Mouse (Mus musculus) olfactory bulb, adult 2 months (tissue): Measurements from ENCODE around the gene Ube3b. TPM values are rescaled to one million over a fixed set of nuclear protein-coding genes. Genes with fewer than 3 reads are reported as not detected.

Source experiments
- H3K27ac ChIP-seq: fragments of 200-500 bp; 2 replicates; pipeline ENCODE4 v1.5.1; 2012; ENCODE audit warnings: low read depth, low read length; ENCODE audit not compliant: insufficient read depth
- H3K4me1 ChIP-seq: fragments of 200-500 bp; 2 replicates; pipeline ENCODE4 v1.6.1; 2012; ENCODE audit warnings: low read length; ENCODE audit not compliant: control insufficient read depth, insufficient read depth
- H3K4me3 ChIP-seq: fragments of 200-500 bp; 2 replicates; pipeline ENCODE4 v1.5.1; 2012; ENCODE audit warnings: mild to moderate bottlenecking, low read depth, low read length, moderate library complexity; ENCODE audit not compliant: insufficient read depth
- CTCF ChIP-seq: fragments of 200-500 bp; IDR thresholded peaks from 2 replicates; pipeline ENCODE4 v1.5.1; 2012; ENCODE audit warnings: low read depth, mild to moderate bottlenecking, low read length, moderate library complexity; ENCODE audit not compliant: insufficient read depth
- POLR2A ChIP-seq: fragments of 200-500 bp; IDR thresholded peaks from 2 replicates; pipeline ENCODE4 v1.6.1; 2012; ENCODE audit warnings: mild to moderate bottlenecking, low read depth, low read length, moderate library complexity; ENCODE audit not compliant: insufficient read depth
- WGBS: fragments of 180-500 bp; shearing (Covaris S2); methylation state at CpG from one replicate; pipeline ENCODE4 v1.1.7; 2018; 5-methylcytosine and 5-hydroxymethylcytosine counted together
- polyA plus RNA-seq: library from polyadenylated mRNA; stranded (reverse); fragments of >200 nt; gene quantifications from 2 replicates; pipeline ENCODE4 v1.2.4, GENCODE M21; 2012; ENCODE audit warnings: low replicate concordance; ENCODE audit not compliant: missing spikeins, insufficient read depth, insufficient read length

The Ube3b gene
- polyA plus RNA-seq, 1 experiment: 59.2 TPM

- no peak for TF ChIP-seq POLR2A
- TF ChIP-seq CTCF: no peak
- Histone ChIP-seq H3K4me1 (peaks cover 33% of the 10 kb centered on the region), H3K4me3 (no peak overlapping the region), H3K27ac (no peak overlapping the region)
- 83% methylated on average over 25 of the region's 25 CpGs for WGBS
Observed at GRCm38 (mm10) chr5:114371731-114372473, 8.5 kb upstream of the Ube3b start.

- 55% methylated on average over 11 of the region's 11 CpGs for WGBS
- H3K4me1 ChIP-seq: peaks cover 38% of the 10 kb centered on the region
- H3K4me3 ChIP-seq: no peak overlapping the region
- H3K27ac ChIP-seq: no peak overlapping the region
- TF ChIP-seq POLR2A (no peak), CTCF (no peak)
Observed at GRCm38 (mm10) chr5:114372565-114372964, 7.8 kb upstream of the Ube3b start.

GRCm38 (mm10) chr5:114373174-114373573, 7.2 kb upstream of the Ube3b start:
- TF ChIP-seq CTCF (no peak), POLR2A (no peak)
- H3K4me1 ChIP-seq: peaks cover 41% of the 10 kb centered on the region
- H3K27ac ChIP-seq: no peak overlapping the region
- 66% methylated on average over 11 of the region's 11 CpGs for WGBS
- H3K4me3 ChIP-seq: no peak overlapping the region

GRCm38 (mm10) chr5:114373581-114373980, 6.8 kb upstream of the Ube3b start:
- Histone ChIP-seq H3K27ac (no peak overlapping the region), H3K4me1 (peaks cover 43% of the 10 kb centered on the region), H3K4me3 (no peak overlapping the region)
- TF ChIP-seq CTCF (no peak), POLR2A (no peak)
- WGBS: 92% methylated on average over 9 of the region's 9 CpGs

- H3K4me3 ChIP-seq: no peak overlapping the region
- no peak for TF ChIP-seq CTCF
- H3K27ac ChIP-seq: no peak overlapping the region
- WGBS: 84% methylated on average over 23 of the region's 23 CpGs
- H3K4me1 ChIP-seq: peaks cover 48% of the 10 kb centered on the region
Observed at GRCm38 (mm10) chr5:114374409-114375213, 5.8 kb upstream of the Ube3b start.

- no peak overlapping the region; the same call in 1 of the 2 replicates for H3K4me3 ChIP-seq
- H3K27ac ChIP-seq: no peak overlapping the region
- no peak for TF ChIP-seq POLR2A
- no peak for TF ChIP-seq CTCF
- 17% methylated on average over 10 of the region's 10 CpGs for WGBS
- H3K4me1 ChIP-seq: peaks cover 33% of the 10 kb centered on the region
Observed at GRCm38 (mm10) chr5:114378177-114378920, 2.1 kb upstream of the Ube3b start.

GRCm38 (mm10) chr5:114378936-114379335, 1.5 kb upstream of the Ube3b start:
- WGBS: 36% methylated on average over 6 of the region's 6 CpGs
- H3K27ac ChIP-seq: no peak overlapping the region
- peaks cover 36% of the 10 kb centered on the region for H3K4me1 ChIP-seq
- TF ChIP-seq POLR2A: no peak
- TF ChIP-seq CTCF: no peak
- H3K4me3 ChIP-seq: peak overlapping the region; percentile 4; the same call in 1 of the 2 replicates

- peaks cover 35% of the 10 kb centered on the region for H3K4me1 ChIP-seq
- 2% methylated on average over 20 of the region's 20 CpGs for WGBS
- TF ChIP-seq CTCF: no peak
- TF ChIP-seq POLR2A: no peak
Observed at GRCm38 (mm10) chr5:114379763-114380162, 644 bp upstream of the Ube3b start.

More at GRCm38 (mm10) chr5:114379763-114380162, 644 bp upstream of the Ube3b start:
- Histone ChIP-seq H3K4me3 (peak overlapping the region; percentile 87), H3K27ac (peak overlapping the region; percentile 19; the same call in 1 of the 2 replicates)
